Mouse (Mus musculus) forebrain, embryonic 15.5 days (tissue): ENCODE measurements around the gene Aup1. TPM values are rescaled to one million over a fixed set of nuclear protein-coding genes. Genes with fewer than 3 reads are reported as not detected.

Experiments used
- ATAC-seq: fragments of 200-750 bp; cut with Nextera tagmentation; replicated peaks from 2 replicates; pipeline ENCODE4 v1.8.0; 2017; ENCODE audit warnings: mild to moderate bottlenecking, moderate TSS enrichment, moderate library complexity
- H3K27ac ChIP-seq: fragments of 300-500 bp; sonication (generic); replicated peaks from 2 replicates; pipeline ENCODE4 v1.5.1; 2015; ENCODE audit warnings: mild to moderate bottlenecking, inconsistent platforms
- H3K27me3 ChIP-seq: fragments of 300-500 bp; sonication (generic); 2 replicates; pipeline ENCODE4 v1.6.1; 2015; ENCODE audit warnings: inconsistent platforms
- H3K36me3 ChIP-seq: fragments of 300-500 bp; sonication (generic); 2 replicates; pipeline ENCODE4 v1.6.1; 2015; ENCODE audit warnings: mild to moderate bottlenecking, inconsistent platforms
- H3K4me1 ChIP-seq: fragments of 300-500 bp; sonication (generic); 2 replicates; pipeline ENCODE4 v1.6.1; 2015; ENCODE audit warnings: inconsistent platforms
- H3K4me2 ChIP-seq: fragments of 300-500 bp; sonication (generic); replicated peaks from 2 replicates; pipeline ENCODE4 v1.6.1; 2015; ENCODE audit warnings: mild to moderate bottlenecking, inconsistent platforms
- H3K4me3 ChIP-seq: fragments of 300-500 bp; sonication (generic); 2 replicates; pipeline ENCODE4 v1.5.1; 2015; ENCODE audit warnings: mild to moderate bottlenecking, inconsistent platforms
- H3K9ac ChIP-seq: fragments of 300-500 bp; sonication (generic); replicated peaks from 2 replicates; pipeline ENCODE4 v1.6.1; 2015; ENCODE audit warnings: mild to moderate bottlenecking, inconsistent platforms
- H3K9me3 ChIP-seq: fragments of 300-500 bp; sonication (generic); 2 replicates; pipeline ENCODE4 v1.6.1; 2016; ENCODE audit warnings: inconsistent platforms
- WGBS: fragments of 180-500 bp; shearing (Covaris S2); methylation state at CpG from one replicate; pipeline ENCODE4 v1.1.7; 2015; ENCODE audit warnings: mixed read lengths; 5-methylcytosine and 5-hydroxymethylcytosine counted together
- polyA plus RNA-seq: library from polyadenylated mRNA; unstranded; fragments of >200 nt; fragmentation: Nextera tagmentation; extraction: Ambion mirVana; gene quantifications from 2 replicates; pipeline ENCODE4 v1.2.1, GENCODE M21; 2015

Gene Aup1
- polyA plus RNA-seq, 1 experiment from 2014 or later, result 161 TPM

GRCm38 (mm10) chr6:83054871-83055431 is 630 bp downstream of the Aup1 start, which contains the start of gene Htra2:
Gene Htra2, minus strand, starts transcription at chr6:83055273.
- peak; percentile 21 for ATAC-seq
- Histone ChIP-seq H3K4me2 (peak within 1 kb of the TSS; percentile 71), H3K36me3 (peaks cover 25% of the 10 kb centered on the region), H3K9me3 (no peaks in the 10 kb centered on the region), H3K27me3 (no peaks in the 10 kb centered on the region), H3K4me1 (peaks cover 29% of the 10 kb centered on the region), H3K9ac (peak within 1 kb of the TSS; percentile 89), H3K27ac (peak within 1 kb of the TSS; percentile 85), H3K4me3 (peak within 1 kb of the TSS; percentile 75)
- WGBS, result under 1% methylated on average over 50 of the region's 50 CpGs

GRCm38 (mm10) chr6:83057790-83058189 is 3.5 kb downstream of the Aup1 start, which contains the start of gene Dqx1:
Gene Dqx1, plus strand, starts transcription at chr6:83057844.
- ATAC-seq, result no peak
- Histone ChIP-seq H3K9ac (no peak within 1 kb of the TSS), H3K36me3 (peaks cover 14% of the 10 kb centered on the region), H3K27ac (no peak within 1 kb of the TSS), H3K27me3 (peaks cover 23% of the 10 kb centered on the region), H3K4me1 (peaks cover 24% of the 10 kb centered on the region), H3K9me3 (no peaks in the 10 kb centered on the region), H3K4me2 (no peak within 1 kb of the TSS), H3K4me3 (no peak within 1 kb of the TSS)
- 40% methylated on average over 3 of the region's 3 CpGs for WGBS

GRCm38 (mm10) chr6:83058725-83059124 is 4.4 kb downstream of the Aup1 start:
- no peak overlapping the region for H3K27ac ChIP-seq
- no peak overlapping the region for H3K9ac ChIP-seq
- no peak for ATAC-seq
- no peak overlapping the region for H3K4me2 ChIP-seq
- 84% methylated on average over 2 of the region's 2 CpGs for WGBS
- H3K27me3 ChIP-seq, result peaks cover 33% of the 10 kb centered on the region
- H3K4me1 ChIP-seq, result peaks cover 15% of the 10 kb centered on the region
- H3K4me3 ChIP-seq, result no peak overlapping the region
- H3K36me3 ChIP-seq, result peaks cover 14% of the 10 kb centered on the region
- H3K9me3 ChIP-seq, result no peaks in the 10 kb centered on the region

GRCm38 (mm10) chr6:83065995-83066394 is 11.7 kb downstream of the Aup1 start:
- no peak overlapping the region for H3K4me3 ChIP-seq
- peaks cover 16% of the 10 kb centered on the region for H3K4me1 ChIP-seq
- no peak overlapping the region for H3K9ac ChIP-seq
- no peaks in the 10 kb centered on the region for H3K36me3 ChIP-seq
- no peaks in the 10 kb centered on the region for H3K9me3 ChIP-seq
- H3K27me3 ChIP-seq, result peaks cover 97% of the 10 kb centered on the region
- WGBS, result 30% methylated on average over 8 of the region's 8 CpGs
- no peak for ATAC-seq
- no peak overlapping the region for H3K27ac ChIP-seq
- H3K4me2 ChIP-seq, result no peak overlapping the region

GRCm38 (mm10) chr6:83066441-83066840 is 12.1 kb downstream of the Aup1 start:
- Histone ChIP-seq H3K9ac (no peak overlapping the region), H3K4me3 (no peak overlapping the region), H3K36me3 (no peaks in the 10 kb centered on the region), H3K9me3 (no peaks in the 10 kb centered on the region), H3K27ac (no peak overlapping the region), H3K4me1 (peaks cover 20% of the 10 kb centered on the region), H3K4me2 (no peak overlapping the region), H3K27me3 (peaks cover 97% of the 10 kb centered on the region)
- no peak for ATAC-seq
- 31% methylated on average over 6 of the region's 6 CpGs for WGBS

GRCm38 (mm10) chr6:83068221-83068620 is 13.9 kb downstream of the Aup1 start:
- ATAC-seq, result no peak
- H3K9me3 ChIP-seq, result no peaks in the 10 kb centered on the region
- H3K9ac ChIP-seq, result no peak overlapping the region
- under 1% methylated on average over 8 of the region's 8 CpGs for WGBS
- H3K4me3 ChIP-seq, result no peak overlapping the region
- H3K4me1 ChIP-seq, result peaks cover 21% of the 10 kb centered on the region
- no peaks in the 10 kb centered on the region for H3K36me3 ChIP-seq
- H3K27me3 ChIP-seq, result peaks cover 96% of the 10 kb centered on the region
- H3K27ac ChIP-seq, result no peak overlapping the region
- H3K4me2 ChIP-seq, result no peak overlapping the region

- Histone ChIP-seq H3K9me3 (no peaks in the 10 kb centered on the region), H3K4me1 (peaks cover 21% of the 10 kb centered on the region), H3K27me3 (peaks cover 95% of the 10 kb centered on the region), H3K9ac (no peak overlapping the region), H3K27ac (no peak overlapping the region), H3K36me3 (no peaks in the 10 kb centered on the region), H3K4me2 (no peak overlapping the region), H3K4me3 (peak overlapping the region; percentile 11; the same call in 1 of the 2 replicates)
- WGBS, result 1% methylated on average over 80 of the region's 81 CpGs
- ATAC-seq, result no peak
Measured at GRCm38 (mm10) chr6:83068706-83069487, 14.6 kb downstream of the Aup1 start.

- H3K4me1 ChIP-seq, result peaks cover 21% of the 10 kb centered on the region
- H3K36me3 ChIP-seq, result no peaks in the 10 kb centered on the region
- H3K4me2 ChIP-seq, result no peak overlapping the region; the same call in 1 of the 2 replicates
- H3K27me3 ChIP-seq, result peaks cover 95% of the 10 kb centered on the region
- 1% methylated on average over 67 of the region's 69 CpGs for WGBS
- no peaks in the 10 kb centered on the region for H3K9me3 ChIP-seq
- no peak overlapping the region for H3K9ac ChIP-seq
- no peak overlapping the region for H3K27ac ChIP-seq
- peak; percentile 14; the same call in 1 of the 2 replicates for ATAC-seq
- peak overlapping the region; percentile 2; the same call in 1 of the 2 replicates for H3K4me3 ChIP-seq
Measured at GRCm38 (mm10) chr6:83069488-83070246, 15.3 kb downstream of the Aup1 start.

- WGBS, result 0% methylated on average over 10 of the region's 10 CpGs
- H3K9ac ChIP-seq, result no peak within 1 kb of the TSS
- peak within 1 kb of the TSS; percentile 11 for H3K4me3 ChIP-seq
- H3K4me2 ChIP-seq, result no peak within 1 kb of the TSS; the same call in 1 of the 2 replicates
- H3K9me3 ChIP-seq, result no peaks in the 10 kb centered on the region
- ATAC-seq, result no peak
- H3K27me3 ChIP-seq, result peaks cover 95% of the 10 kb centered on the region
- peaks cover 21% of the 10 kb centered on the region for H3K4me1 ChIP-seq
- no peaks in the 10 kb centered on the region for H3K36me3 ChIP-seq
- no peak within 1 kb of the TSS for H3K27ac ChIP-seq
Measured at GRCm38 (mm10) chr6:83070247-83070310, 15.8 kb downstream of the Aup1 start, which contains the start of gene Tlx2. Gene Tlx2, minus strand, starts transcription at chr6:83070293.

GRCm38 (mm10) chr6:83070311-83071219 is 16.2 kb downstream of the Aup1 start:
- Histone ChIP-seq H3K27ac (no peak overlapping the region), H3K9ac (no peak overlapping the region), H3K9me3 (no peaks in the 10 kb centered on the region), H3K27me3 (peaks cover 95% of the 10 kb centered on the region), H3K4me2 (no peak overlapping the region; the same call in 1 of the 2 replicates), H3K36me3 (no peaks in the 10 kb centered on the region), H3K4me3 (no peak overlapping the region), H3K4me1 (peaks cover 21% of the 10 kb centered on the region)
- under 1% methylated on average over 58 of the region's 58 CpGs for WGBS
- ATAC-seq, result no peak

GRCm38 (mm10) chr6:83071220-83071619 is 16.9 kb downstream of the Aup1 start:
- Histone ChIP-seq H3K27ac (no peak overlapping the region), H3K36me3 (no peaks in the 10 kb centered on the region), H3K4me1 (peaks cover 21% of the 10 kb centered on the region), H3K4me3 (no peak overlapping the region), H3K9me3 (no peaks in the 10 kb centered on the region), H3K27me3 (peaks cover 95% of the 10 kb centered on the region), H3K4me2 (no peak overlapping the region), H3K9ac (no peak overlapping the region)
- ATAC-seq, result no peak; the same call in 1 of the 2 replicates
- under 1% methylated on average over 23 of the region's 24 CpGs for WGBS
